Mouse (Mus musculus) cerebellum, adult 11-12 months (tissue): ENCODE measurements around the gene Bcas1.

Source experiments
- DNase-seq: peaks from one replicate; pipeline ENCODE4 v3.0.0; 2022

Gene Bcas1

DNA sequence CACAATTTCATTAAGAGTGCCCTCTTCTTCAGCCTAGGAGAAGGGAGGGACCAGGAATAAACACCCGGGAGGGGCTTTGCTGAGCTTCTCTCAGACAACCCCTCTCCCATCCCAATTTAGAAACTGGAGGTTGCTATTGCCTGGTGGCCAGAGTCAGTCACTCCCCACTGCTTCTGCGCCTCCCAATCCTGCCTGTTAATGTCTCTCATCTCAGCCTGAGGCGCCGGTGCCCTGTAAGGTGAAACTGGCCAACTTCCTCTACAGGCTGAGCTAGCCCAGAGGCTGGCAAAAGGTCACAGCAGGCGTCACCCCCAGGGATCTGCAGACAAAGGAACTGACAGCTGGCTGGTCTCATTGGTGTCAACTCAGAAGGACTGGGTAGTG lies 82.2 kb downstream of the Bcas1 start:
- no peak for DNase-seq

DNA sequence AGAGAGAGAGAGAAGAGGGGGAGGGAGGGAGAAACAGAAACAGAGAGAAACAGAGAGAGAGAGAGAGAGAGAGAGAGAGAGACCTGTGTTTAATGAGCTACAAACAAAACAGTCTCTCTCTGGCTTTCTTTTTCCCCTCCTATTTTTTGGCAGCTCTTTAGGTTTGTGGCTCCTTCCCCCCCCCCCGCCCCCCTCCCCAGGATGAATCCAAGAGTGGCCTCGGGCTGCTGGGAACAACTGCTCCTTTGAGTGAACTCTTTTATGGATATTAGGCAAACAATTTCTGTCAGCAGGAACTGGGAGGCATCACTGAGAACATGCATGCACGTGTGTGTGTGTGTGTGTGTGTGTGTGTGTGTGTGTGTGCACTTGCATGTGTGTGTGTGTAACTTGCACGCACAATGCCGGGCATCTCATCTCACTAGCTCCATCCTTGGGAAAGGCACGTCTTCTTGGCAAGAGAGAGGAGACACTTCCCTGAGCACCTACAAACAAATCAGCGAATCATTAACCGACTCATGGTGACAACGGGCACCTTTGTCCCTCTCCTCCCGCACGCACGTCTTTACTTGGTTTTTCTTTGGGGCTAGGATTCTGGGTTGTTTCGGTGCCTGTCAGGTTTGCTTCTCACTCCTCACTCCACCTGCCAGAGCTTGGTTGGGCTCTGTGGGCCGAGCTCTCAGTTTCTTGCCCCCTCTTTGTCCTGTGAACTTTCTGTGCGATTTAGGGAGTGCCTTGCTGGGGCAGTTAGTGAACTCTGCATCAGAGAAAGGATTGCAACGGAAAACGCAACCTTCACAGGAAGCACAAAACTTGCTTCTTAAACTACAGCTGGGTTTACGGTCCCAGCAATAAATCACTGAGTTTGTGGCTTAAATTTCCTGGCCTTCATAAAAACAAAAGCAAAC lies 82.9 kb downstream of the Bcas1 start:
- DNase-seq = no peak

DNA sequence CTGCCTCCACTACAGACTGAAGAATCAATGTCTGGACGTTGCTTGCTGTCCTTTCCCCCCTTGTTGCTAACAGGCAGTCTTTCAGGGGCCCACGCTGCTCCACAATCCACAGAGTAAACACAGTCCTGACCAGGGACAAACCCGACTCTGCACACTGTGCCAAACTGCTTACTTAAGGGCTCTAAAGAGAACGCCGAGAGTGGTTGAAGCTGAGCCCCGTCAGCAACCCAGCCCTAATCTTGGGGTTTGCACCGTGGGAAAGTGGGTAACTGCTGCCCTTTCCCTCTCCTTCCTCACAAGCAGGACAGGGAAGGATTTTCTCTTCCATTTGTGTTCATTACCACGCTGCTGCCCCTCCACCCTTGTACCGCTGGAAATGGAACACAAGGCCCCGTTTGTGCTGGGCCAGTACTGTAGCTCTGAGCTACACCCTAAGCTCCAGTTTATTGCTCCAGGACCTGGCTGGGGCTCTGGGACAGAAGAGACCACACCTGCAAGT lies 83.8 kb downstream of the Bcas1 start:
- DNase-seq = no peak

DNA sequence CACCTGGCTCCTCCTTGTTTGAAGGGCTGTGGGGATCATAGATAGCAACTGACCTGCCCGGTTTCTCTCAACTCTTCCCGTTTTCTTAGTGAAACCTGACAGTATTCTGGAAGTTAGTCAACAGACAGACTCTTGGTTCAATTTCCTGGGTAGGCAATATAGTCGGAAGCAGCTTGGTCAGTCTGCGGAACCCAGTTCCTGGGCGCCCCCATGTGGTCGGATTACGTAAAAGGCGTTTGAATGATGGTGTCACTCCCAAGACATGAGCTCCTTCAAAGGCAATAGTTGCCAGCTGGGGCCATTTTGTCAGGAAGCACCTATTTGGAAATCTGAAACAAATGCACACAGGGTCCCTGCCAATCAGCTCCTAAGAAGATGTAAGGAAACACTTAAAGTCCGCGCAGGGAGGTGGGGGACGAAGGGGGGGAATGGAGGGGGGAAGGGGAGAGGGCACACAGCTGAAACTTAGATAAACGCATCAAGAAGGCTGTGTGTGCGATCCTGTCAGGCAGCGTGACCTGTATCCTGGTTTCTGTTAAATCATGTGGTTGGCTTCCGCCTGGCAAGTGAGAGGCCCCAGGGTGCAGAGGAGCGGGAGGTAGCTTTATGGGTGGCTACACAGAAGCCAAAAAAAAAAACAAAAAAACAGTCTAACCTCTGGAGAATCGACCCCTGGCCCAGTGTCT lies 84.4 kb downstream of the Bcas1 start:
- no peak for DNase-seq

DNA sequence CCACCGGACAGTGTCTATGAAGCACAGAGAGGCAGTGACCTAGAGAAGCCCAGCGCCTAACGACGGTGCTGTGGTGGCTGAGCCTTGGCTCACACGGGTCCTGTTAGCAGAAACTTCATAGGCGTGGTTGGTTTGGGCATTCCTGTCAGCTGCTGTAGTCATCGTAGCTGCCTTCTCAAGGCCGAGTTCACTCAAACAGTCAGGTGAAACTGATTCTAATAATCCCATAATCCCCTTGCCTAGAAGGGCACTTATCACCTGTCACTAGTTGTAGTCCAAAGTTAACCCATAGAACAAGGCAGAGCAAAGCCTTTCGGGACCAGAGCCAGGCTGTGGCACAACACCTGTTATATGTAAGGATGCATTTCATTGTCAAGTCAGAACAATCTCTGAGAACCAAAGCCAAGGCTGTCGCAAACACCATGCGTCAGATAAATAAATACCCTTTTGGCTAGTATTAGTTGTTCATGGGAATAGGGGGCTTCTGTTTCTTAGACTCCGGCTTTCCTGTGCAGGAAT lies 85.3 kb downstream of the Bcas1 start:
- no peak for DNase-seq

DNA sequence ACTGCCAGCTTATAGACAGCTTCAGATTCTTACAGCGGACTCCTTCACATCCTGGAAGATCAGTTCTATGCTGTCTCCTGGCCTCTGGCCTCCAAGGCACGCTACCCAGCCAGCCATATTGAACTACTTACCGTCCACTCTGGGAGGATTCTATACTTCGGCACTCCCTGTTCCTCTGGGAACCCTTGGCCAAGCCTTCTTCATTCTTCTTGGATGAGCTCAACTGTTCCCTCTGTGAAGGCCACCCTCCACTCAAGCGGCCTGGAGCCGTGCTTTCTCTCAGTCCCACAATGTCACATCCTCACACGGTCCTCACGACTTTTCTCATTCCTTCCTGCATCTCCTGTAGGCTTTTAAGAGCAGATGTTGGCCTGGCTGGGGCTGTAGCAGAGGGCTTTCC lies 86.5 kb downstream of the Bcas1 start:
- DNase-seq = no peak

DNA sequence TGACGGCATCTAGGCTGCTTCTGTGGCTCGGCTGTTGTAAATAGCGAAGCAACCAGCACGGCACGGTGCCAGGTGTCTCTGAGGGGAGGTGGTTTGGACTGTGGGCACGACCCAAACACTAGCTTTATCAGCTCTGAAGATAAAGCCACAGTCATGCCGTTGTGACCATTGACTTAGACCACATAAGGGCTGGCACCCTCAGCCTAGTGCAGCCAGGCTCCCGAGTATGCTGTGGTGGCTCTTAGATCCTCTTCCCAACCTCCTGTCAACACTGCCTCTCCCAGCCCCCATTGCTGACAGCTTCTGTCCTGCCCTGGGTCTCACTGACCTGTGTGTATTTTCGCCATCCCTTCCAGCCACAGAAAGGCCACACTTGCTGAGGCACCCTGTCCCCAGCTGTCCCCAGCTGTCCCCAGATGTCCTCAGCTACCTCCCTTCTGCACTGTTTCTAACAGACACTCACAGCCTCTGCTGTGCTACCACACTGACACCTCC lies 91.3 kb downstream of the Bcas1 start:
- DNase-seq = no peak

DNA sequence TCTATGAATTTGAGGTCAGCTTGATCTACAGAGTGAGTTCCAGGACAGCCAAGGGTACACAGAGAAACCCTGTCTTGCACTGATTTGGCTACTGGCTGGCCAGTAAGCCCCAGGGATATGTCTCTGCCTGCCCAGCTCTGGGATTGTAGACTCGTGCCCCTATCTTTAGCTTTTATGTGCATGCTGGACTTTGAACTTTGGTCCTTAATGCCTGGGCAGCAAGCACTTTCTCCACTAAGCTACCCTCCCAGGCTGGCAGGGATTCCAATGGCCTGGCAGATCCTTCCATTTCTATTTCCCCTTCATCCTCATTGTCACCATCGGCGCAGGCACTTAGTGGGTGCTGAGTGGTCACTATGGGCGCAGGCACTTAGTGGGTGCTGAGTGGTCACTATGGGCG lies 92.5 kb downstream of the Bcas1 start:
- DNase-seq = no peak

DNA sequence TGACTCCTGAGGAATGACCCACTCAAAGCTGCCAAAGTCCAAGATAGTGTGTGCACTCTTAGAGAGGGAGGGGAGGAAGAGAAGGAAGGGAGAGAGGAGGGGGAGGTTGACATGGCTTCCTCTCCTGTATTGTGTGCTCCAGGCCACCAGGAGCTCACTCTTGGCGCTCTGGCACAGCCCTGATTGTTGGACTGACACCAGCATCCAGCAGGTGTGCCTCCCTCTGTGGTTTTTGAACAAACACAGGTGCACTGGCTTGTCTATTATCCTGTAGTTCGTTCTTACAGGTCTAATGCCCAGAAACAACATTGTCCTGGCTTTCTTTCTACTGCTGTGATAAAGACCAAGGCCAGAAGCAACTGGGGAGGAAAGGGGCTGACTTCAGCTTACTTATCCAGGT lies 95.8 kb downstream of the Bcas1 start:
- no peak for DNase-seq

DNA sequence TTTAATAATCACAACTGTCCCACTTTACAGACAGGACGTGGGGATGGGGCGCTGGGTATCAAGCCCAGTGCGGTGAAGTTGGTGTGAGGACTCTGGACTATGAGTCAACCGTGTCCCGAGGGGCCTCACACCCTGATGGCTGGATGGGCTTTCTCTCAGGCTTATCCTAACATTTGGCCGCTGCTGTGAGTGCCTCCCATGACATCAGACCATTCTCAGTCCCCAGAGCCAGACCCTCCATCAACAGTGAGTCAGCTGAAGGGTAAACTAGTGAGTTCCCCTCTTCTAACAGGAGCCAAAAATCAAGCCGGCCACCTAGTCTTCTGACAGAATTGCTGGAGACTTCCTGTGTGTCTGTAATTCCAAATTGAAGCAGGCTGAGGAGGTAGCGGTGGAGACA lies 97.2 kb downstream of the Bcas1 start:
- no peak for DNase-seq

DNA sequence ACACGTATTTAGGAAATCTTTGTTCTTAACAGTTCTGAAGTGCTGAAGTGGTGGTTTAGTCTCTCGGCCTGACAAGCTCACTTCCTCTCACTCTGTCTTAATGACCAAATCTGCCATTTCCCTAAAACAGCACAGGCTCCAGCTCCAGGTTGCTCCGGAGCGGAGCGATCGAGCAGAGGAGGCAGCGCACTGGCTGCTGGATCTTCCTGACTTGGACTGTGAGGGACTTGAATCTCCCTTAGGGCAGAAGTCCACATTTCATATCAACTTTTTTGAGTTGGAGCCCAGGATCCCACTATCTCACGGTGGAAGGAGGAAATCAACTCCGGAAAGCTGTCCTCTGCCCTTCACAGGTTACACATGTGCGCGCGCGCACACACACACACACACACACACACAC lies 97.7 kb downstream of the Bcas1 start:
- no peak for DNase-seq

DNA sequence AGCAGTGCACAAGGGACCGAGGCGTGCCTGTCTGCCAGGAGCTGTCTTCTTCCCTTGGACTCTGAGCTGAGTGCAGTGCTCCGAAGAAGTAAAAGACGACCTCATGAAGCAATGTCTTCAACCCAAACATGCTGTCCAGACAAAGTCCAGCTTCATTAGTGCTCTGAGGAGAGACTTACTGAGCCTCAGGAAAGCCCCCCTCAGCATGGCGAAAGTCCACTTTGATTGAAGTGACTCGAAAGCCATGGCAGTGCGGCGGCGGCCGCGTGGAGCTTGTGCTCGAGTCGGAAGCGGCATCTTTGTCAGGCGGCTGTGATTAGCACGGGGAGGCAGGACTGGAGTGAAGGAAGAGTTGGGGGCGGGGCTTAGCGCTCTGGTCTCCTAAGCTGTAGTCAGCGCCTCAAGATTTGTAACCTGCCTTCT lies 103.7 kb downstream of the Bcas1 start:
- DNase-seq = no peak

DNA sequence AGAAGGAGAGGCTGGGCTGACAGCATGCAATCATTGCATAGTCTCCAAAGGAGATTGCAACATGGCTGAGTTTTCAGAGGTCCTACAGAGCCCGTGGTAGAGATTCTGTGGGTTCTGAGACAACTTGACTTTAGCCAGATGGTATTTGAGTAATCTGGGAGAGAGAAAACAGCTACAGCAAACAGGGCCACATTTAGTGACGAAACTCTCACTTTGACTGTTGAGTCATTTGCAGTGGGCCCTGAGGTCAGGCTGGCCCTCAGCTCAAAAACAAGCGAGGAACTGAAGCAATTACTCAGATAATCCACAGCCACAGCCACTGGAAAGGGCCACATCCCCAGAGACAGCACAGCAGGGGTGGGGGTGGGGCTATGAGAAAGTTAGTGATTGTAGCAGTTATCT lies 105.6 kb downstream of the Bcas1 start:
- no peak for DNase-seq

DNA sequence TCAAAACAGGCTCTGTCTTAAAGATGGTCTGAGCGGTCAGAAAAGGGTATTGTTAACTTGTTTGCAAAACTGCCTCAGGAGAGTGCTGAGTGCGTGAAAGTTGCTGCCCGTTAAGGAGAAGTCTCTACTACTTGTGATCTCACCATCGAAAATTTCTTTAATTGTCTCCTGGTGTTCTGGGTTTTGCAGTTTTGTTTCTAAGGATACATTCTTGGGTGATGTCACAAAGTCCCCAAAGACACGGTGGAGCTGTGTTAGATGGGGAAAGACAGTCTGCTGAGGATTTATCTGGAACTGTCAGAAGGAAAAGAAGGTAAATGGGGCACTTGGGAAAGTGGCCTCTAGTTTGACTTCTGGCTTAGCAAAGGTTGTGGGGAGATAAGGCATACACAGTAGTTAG lies 106.1 kb downstream of the Bcas1 start:
- no peak for DNase-seq

DNA sequence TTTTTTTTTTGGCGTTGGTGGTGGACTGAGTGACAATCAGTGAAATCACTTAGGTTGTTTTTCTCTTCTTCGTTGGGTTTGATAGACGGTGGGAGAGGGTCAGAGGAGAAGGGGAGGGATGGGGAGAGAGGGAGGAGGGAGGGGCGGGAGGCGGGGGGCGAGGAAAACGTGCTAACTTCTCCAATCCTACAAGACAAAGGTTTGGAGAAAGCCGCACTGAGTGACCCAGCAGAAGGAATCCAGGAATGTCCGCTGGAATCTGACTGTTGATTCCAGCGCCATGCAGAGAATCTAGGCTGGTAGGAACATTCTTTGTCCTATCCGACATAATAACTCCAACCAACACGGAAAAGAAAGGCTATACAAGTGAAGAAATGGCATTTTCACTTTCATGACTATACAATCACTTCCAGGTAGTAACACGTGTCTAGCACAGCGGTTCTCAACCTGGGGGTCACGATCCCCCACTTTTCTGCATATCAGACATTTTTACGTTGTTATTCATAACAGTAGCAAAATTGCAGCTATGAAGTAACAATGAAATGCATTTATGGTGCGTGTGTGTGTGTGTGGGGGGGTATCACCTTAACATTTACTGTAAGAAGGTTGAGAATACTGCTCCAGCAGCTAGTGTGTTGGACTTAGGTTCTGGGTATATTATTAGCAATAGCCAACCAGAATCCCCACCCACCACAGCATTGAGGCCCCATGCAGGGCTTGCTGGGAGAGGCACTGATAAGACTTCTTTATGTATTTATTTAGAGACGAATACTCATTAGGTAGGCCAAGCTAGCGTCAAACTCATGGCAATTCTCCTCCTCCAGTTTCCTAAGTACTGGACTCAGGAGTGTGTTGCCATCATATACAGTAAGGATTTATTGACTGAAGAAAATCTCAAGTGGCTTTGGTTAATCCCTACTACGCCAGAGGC lies 107.8 kb downstream of the Bcas1 start:
- DNase-seq = no peak

DNA sequence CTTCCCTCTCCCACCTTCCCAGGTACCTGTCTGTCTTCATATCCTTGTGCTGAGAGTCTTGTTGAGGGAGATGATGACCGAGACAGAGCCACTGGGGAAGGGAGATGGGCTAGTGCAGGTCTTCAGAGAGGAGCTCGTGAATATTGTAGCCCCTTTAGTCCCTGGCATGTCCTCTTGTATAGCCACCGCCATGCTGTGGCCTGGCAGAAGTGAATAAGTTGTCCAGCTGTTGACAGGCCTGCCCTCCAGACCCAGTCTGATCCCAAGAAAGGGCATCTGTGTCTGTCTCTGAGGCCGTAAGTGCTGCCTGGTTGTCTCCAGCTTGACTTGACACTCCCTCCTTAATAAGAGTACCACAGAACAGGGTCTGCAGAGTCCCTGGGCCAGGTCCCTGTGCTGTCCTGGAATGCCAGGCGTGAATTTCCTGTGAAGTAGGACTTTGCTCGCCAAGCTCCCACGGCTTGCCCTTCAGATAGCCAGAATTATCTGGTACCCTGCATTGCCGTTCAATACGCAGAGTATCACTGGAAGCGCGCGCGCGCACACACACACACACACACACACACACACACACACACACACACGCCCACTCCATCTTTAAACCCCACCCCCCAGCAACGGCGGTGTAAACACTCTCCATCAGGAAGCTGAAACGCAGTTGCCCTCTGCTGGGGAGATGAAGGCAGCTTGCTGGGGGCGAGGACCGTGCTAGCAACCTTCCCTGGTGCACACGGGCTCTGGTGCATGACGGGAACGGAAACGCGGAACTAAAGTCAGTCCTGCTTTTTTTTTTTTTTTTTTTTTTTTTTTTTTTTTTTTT lies 108.7 kb downstream of the Bcas1 start:
- peak; percentile 8 for DNase-seq

DNA sequence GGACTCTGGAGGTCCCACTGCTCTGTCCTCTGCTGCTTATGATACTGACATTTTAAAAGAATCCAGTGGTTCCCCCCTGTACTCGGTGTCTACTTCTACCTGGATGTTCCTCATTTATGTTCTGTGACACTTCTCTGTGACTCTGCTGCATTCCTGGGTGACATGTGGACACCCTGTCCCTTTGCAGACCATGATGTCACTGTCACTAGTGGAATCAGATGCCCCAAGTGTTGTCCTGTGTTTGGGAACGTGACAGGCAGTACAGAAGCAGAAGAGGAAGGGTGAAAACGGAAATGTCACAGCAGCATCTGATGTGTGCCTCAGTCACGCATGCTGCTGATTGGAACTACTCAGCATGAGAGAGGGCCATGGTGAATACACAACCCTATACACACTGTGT lies 110.9 kb downstream of the Bcas1 start:
- DNase-seq = no peak

DNA sequence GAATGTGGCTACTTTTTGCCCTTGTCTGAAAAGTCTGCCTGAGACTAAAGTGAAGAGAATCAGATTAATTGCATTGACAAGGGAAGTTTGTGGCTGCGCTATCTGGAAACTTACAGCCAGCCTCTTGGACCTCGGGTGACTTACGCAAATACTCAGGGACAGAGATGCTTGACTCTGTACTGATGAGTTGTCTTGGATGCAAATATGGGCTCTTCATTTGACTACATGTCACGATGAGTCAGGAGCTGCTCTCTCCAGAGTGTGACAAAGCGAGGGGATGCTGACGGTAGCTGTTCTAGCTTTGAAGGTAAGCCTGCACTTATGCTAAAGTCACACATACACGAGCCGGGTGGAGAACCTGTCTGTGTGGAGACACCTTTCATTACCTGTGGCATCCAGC lies 111.3 kb downstream of the Bcas1 start:
- no peak for DNase-seq

DNA sequence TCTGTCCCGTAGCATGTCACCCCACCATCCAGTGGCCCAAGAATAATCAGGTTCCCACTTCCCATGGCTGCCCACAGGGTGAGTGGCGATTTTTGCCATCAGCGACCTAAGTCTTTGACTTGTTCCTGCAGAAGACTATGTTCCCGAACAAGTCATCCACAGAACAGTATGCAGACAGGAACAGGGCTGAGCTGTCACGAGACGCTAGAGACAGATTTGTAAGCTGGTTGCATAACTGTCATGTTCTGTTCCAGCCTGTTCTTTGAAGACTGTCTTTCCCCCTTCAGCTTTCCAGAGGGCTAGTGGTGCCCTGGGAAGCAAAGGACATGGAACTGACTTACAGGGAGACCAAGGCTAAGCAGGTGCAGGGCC lies 116.7 kb downstream of the Bcas1 start:
- no peak for DNase-seq

DNA sequence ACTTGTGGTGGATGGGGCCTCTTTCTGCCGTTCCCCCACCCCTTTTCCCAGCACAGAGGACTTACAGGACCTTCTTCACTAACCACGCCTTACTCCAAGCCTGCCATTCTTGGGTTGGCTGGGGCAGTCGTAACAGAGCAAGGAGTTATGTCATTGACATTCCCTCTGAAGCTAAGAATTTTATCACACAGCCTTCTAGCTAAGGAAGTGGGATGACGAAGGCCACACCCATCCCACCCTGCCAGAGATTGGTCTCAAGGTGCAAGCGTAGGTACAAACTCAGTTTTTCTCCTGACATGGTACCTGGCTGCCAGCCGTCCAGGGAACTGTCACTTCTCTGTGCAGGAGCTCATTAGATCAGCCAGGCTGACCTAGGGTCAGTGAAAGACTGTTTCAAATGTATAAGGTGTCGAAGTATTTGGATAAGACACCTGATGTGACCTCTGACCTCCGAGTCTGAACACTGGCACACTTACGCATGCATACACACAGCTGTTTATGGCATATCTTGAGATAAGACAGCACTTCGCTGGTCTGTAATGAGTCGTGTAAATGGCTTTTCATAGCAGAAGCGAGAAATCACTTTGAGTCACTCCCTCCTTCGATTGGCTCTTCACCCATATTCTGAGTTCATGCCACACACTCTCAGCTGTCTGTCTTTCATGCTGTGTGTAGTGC lies 117.2 kb downstream of the Bcas1 start:
- no peak for DNase-seq

DNA sequence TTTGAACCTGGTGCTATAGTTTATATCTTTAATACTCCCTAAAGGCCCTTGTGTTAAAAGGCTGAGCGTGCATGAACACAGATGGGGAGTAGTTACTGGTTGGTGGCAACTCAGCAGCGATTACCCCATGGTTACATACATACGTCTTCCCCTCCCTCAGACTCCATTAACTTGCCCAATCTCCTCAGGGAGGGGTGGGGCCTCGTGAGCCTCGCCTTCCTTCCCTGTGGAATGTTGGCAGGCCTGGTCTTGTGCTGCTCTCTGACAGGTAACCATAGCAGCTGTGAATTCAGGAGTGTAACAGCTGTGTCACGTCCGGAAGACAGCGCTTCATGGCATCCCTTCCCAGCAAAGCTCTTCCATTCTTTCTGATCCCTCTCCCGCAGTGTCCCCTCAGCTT lies 118.7 kb downstream of the Bcas1 start:
- no peak for DNase-seq
